Mouse (Mus musculus): ENCODE results near the gene Taf8.

The Taf8 gene

GRCm38 (mm10) chr17:47450880-47451565 lies 51.1 kb downstream of the Taf8 start:
- DNase-seq, result no peak

GRCm38 (mm10) chr17:47450239-47450638 lies 51.9 kb downstream of the Taf8 start:
- peak; percentile 54 for DNase-seq

DNA sequence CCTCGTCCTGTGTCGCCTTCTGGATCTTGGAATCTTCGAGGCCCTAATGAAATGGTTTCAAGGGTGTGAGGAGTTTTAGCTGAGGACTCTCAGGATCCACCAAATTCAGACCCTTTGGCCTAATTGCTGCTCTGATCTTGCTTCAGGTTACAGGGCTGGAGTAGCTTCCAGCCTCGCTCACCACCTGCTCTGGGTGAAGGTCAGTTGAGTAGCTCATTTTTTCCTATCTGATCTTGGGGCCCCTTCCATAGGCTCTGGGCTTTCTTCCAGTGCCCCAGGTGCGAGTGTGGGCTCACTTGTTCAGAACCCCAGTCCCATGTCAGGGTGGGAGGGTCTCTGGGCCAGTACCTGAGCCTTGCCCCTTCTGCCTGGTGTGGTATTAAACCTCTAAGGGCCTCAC lies 52.7 kb downstream of the Taf8 start:
- DNase-seq, result no peak

GRCm38 (mm10) chr17:47448523-47449372 lies 53.3 kb downstream of the Taf8 start:
- DNase-seq, result no peak

- DNase-seq, result no peak
These were observed 55.5 kb downstream of the Taf8 start for GRCm38 (mm10) chr17:47446561-47446960.

DNA sequence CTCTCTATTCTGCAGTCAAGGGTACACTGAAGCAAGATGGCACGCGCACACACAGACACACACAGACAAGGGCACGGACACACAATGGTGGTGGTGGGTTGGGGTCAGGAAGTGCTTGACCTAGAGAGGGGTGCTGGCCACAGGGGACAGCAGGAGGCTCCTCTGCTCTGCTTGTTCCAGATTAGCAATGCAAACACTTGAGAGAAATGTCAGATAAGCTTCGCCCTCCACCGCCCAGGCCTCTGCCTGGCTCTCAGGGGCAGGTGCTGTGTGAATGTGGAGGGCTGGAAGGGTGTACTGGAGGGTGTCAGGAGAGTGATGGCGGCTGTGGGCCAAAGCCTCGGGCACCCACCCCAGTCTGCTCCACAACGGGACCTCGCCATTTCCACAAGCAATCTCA lies 56.1 kb downstream of the Taf8 start:
- no peak for DNase-seq

DNA sequence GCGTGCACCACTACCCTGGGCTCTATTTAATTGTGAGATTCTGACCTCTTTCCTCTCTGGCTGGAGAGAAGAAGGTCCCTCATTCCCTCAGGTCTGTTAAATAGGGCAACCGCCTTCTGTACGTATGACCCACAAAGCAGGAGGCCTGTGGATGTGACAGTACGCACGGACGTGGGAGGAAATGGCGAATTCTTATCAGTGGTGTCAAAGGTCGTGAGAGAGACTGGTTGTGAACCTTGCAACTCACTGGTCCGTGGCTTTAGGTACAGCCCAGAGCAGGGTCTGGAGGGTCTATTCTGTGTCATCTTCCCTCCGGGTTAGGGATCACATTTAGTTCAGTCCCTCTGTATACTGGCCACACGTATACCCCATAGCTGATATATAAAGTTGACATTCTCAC lies 56.6 kb downstream of the Taf8 start:
- no peak for DNase-seq

DNA sequence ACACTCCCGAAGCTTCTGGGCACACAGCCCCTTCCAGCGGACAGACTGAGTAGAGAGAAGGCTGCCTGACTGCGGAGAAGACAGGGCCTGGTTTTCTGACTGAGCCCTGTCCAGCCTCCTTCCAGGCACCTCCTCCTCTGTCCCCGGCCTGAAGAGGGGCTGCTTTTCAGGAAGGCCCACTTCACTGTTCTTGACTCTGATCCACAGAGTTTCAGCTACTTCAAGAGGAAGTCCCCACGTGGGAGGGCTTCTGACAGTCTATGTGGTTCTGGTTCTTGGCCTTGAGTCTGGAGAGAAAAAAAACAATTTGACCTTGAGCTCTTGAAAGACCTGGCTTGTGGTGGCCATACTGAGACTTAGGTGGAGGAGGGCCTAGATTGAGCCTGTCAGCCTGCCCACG lies 58.0 kb downstream of the Taf8 start:
- DNase-seq, result no peak

- no peak for DNase-seq
These were observed 59.8 kb downstream of the Taf8 start for GRCm38 (mm10) chr17:47442271-47442670.

- DNase-seq, result no peak
These were observed 60.6 kb downstream of the Taf8 start for GRCm38 (mm10) chr17:47441296-47442051.

DNA sequence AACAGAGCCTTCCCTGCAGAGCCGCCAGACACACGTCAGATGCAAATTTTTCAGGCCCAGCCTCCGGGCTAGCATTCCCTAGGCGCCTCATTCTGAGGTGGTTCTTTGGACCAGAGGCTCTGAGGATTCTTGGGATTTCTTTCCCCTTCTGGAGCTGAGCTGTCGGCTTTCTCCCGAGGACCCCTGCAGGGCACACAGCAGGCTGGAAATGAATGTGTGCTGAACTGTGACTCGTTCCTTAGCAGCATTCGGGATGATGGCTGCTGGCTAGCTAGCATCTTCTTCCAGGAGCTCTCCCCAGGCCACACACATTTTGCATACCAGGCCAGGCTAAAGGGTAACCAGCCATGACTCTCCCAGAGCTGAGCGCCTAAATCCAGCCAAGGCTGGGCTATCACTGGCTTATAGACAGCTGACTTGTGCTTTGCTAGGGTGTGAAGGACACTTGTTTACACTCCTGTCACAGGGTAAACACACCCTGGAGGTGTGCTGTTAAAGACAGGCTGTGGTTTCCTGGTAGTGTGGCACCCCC lies 61.7 kb downstream of the Taf8 start:
- peak; percentile 35 for DNase-seq

- DNase-seq, result no peak
These were observed 62.6 kb downstream of the Taf8 start for GRCm38 (mm10) chr17:47439396-47440028.

DNA sequence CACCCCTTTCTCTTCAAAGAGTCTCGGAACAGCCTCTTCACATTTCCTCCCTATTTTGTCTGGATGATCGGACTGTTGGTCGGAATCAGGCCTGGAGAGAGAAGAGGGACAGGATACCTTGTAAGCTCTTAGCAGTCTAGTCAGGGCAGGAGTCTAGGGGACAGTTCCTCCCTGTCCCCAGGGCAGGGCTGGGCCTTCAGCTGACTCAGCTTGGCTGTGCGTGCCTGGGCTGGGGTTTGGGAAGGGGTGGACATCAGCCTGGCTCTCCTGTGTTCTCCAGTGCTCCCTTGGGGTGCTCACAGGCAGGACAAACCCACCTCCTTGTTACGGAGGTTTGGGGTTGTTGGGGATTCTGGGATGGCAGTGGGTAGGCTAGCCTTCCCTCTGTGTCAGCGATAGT lies 63.5 kb downstream of the Taf8 start:
- no peak for DNase-seq

GRCm38 (mm10) chr17:47436907-47437547 lies 65.1 kb downstream of the Taf8 start, which contains the start of gene 1700001C19Rik:
1700001C19Rik (minus strand) TSS chr17:47437376.
- no peak for DNase-seq

DNA sequence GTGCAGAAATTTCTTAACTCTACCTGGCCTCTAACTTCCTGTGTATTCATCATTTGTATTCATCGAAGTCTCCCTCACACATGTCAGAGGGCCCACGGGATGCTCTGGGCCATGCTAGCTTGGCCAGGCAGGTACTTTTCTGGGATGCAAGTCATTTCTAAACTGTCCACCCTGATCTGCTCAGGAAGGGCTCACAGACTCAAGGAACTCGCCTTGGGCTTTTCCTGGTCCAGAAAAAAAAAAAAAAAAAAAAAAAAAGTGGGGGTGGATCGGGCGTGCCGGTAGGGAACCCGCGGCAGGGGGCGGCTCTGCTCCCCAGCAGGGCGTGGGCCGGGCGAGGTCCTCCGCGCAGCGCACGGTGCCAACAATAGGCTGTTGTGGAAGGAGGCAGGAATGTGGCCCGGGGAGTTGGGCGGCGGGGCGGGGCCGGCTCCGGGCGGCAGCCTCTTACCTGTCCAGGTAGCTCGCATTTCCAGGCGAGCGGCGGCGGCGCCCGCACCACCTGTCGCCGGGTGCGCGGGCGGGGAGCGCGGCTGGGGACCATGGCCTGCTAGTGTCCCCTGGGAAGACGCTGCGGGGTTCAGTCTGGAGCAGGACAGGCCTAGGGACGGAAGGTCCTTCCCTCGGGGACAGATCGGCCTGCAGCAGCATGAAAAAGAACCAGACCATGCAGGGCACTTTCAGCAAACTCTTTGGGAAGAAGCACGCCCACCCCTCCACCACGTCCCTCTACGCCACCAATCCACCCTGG lies 65.8 kb downstream of the Taf8 start, which contains the start of gene AI661453:
Gene AI661453, plus strand, starts transcription at position 460 of the 751 bp plus-strand sequence.
- peak; percentile 37 for DNase-seq
